Mouse (Mus musculus): ENCODE results near the gene Ano10.

- TF ChIP-seq POLR2A (IDR thresholded peaks at IDR 0.05; ENCODE audit: insufficient read depth, low read length) (no peak), EP300 (IDR thresholded peaks at IDR 0.05; ENCODE audit: insufficient read depth, low read depth, low read length) (no peak), CTCF (IDR thresholded peaks at IDR 0.05; ENCODE audit: low read depth, low read length) (no peak)
Measured at GRCm38 (mm10) chr9:122337510-122337931, 43.3 kb upstream of the Ano10 start.
